Mouse (Mus musculus) midbrain, embryonic 15.5 days (tissue): ENCODE measurements at regions not wholly inside any gene's neighbourhood (a gene's known extent, or its start where the extent isn't known, plus 50 kb on each side); places are given as distances from the start of the nearest gene placed in this dataset. TPM values are rescaled to one million over a fixed set of nuclear protein-coding genes. Genes with fewer than 3 reads are reported as not detected.
A peak's percentile ranks its signal among the peaks of the same experiment; 100 is the strongest.

ENCODE experiments used
- ATAC-seq: fragments of 200-750 bp; cut with Nextera tagmentation; replicated peaks from 2 replicates; pipeline ENCODE4 v1.8.0; 2017; ENCODE audit warnings: moderate TSS enrichment
- H3K27ac ChIP-seq: fragments of 300-500 bp; sonication (generic); 2 replicates; pipeline ENCODE4 v1.5.1; 2015; ENCODE audit warnings: mild to moderate bottlenecking, inconsistent platforms
- H3K27me3 ChIP-seq: fragments of 300-500 bp; sonication (generic); replicated peaks from 2 replicates; pipeline ENCODE4 v1.6.1; 2015; ENCODE audit warnings: inconsistent platforms
- H3K36me3 ChIP-seq: fragments of 300-500 bp; sonication (generic); replicated peaks from 2 replicates; pipeline ENCODE4 v1.6.1; 2015; ENCODE audit warnings: inconsistent platforms
- H3K4me1 ChIP-seq: fragments of 300-500 bp; sonication (generic); 2 replicates; pipeline ENCODE4 v1.6.1; 2015; ENCODE audit warnings: inconsistent platforms
- H3K4me2 ChIP-seq: fragments of 300-500 bp; sonication (generic); 2 replicates; pipeline ENCODE4 v1.6.1; 2015; ENCODE audit warnings: inconsistent platforms, mild to moderate bottlenecking, moderate library complexity
- H3K4me3 ChIP-seq: fragments of 300-500 bp; sonication (generic); 2 replicates; pipeline ENCODE4 v1.5.1; 2015; ENCODE audit warnings: mild to moderate bottlenecking, inconsistent platforms
- H3K9ac ChIP-seq: fragments of 300-500 bp; sonication (generic); 2 replicates; pipeline ENCODE4 v1.6.1; 2015; ENCODE audit warnings: mild to moderate bottlenecking, inconsistent platforms
- H3K9me3 ChIP-seq: fragments of 300-500 bp; sonication (generic); 2 replicates; pipeline ENCODE4 v1.6.1; 2016; ENCODE audit warnings: inconsistent platforms
- WGBS: fragments of 180-500 bp; shearing (Covaris S2); methylation state at CpG from one replicate; pipeline ENCODE4 v1.1.7; 2015; ENCODE audit warnings: mixed read lengths; 5-methylcytosine and 5-hydroxymethylcytosine counted together
- microRNA counts: library from miRNA; unstranded; fragments of <30 nt; microRNA quantifications from one replicate; lab custom pipeline; 2016
- microRNA-seq: library from miRNA; unstranded; fragments of <30 nt; microRNA quantifications from one replicate; pipeline ENCODE4, GENCODE M21; 2016

- no peak overlapping the region for H3K9ac ChIP-seq
- ATAC-seq, result no peak
- no peak overlapping the region for H3K4me3 ChIP-seq
- WGBS, result 88% methylated on average over 3 of the region's 3 CpGs
- H3K27ac ChIP-seq, result no peak overlapping the region
- H3K9me3 ChIP-seq, result no peaks in the 10 kb centered on the region
- H3K4me1 ChIP-seq, result no peaks in the 10 kb centered on the region
- H3K4me2 ChIP-seq, result no peak overlapping the region
- no peaks in the 10 kb centered on the region for H3K27me3 ChIP-seq
- no peaks in the 10 kb centered on the region for H3K36me3 ChIP-seq
These were observed 623.8 kb upstream of the Tmpo start for GRCm38 (mm10) chr10:91804870-91805269.

MicroRNA genes in the stretch of these regions (microRNA counts, 519-probe panel; counts per million panel counts)
- 5,612 counts per million, percentile 99 among the panel's probes with 10 or more counts for microRNA mmu-miR-135a (lab: Ali Mortazavi, UCI)

Small RNA genes lying in the stretch of these regions (microRNA-seq; reads per million reads assigned to microRNA genes)
- not detected for gene Gm22582
- gene Mir1251, result 371 reads per million, percentile 67 among the genes with 10 or more reads in this experiment
- gene Mir135a-2, result 397 reads per million, percentile 68 among the genes with 10 or more reads in this experiment
